In the genomic region with DNA sequence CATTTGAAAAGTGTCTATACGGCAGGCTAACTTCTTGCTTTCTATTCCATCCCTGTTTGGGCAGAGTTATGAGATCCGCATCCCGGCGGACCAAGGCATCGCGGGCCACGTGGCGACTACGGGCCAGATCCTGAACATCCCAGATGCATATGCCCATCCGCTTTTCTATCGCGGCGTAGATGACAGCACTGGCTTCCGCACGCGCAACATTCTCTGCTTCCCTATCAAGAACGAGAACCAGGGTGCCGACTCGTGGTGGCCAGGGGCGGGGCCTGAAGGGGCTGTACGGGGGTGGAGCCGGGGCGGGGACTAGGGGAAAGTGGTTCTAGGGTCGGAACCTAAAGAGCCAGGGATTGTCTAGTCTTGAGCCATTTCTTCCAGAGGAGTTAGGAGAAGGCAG, we compare ENCODE assay signal across 8 mouse cellular contexts.
DNase-seq lines count a peak whose midpoint lies in the region; ATAC-seq and TF ChIP-seq lines count a peak whose summit lies in the region.

No protein-coding gene starts in this region.

- H3K36me3 ChIP-seq in hindbrain, postnatal 0 days (ENCODE audit: insufficient read depth, low read length), result no peaks in the 10 kb centered on the region
- no peaks in the 10 kb centered on the region for H3K36me3 ChIP-seq in lung, postnatal 0 days (ENCODE audit: insufficient read depth, low read length)
- H3K36me3 ChIP-seq in stomach, postnatal 0 days (ENCODE audit: control insufficient read depth, insufficient read depth, low read length), result no peaks in the 10 kb centered on the region

- no peak for TF ChIP-seq CTCF in hindbrain, postnatal 0 days (IDR thresholded peaks at IDR 0.05; ENCODE audit: low read depth)
- no peak for TF ChIP-seq CTCF in lung, postnatal 0 days (IDR thresholded peaks at IDR 0.05)
- no peak for TF ChIP-seq CTCF in stomach, postnatal 0 days (IDR thresholded peaks at IDR 0.05; ENCODE audit: low read depth)

- DNase-seq in spleen, postnatal 4 days (ENCODE audit: low spot score in 2 of 2), result peak; percentile 44 to 71
- DNase-seq in spleen, adult 12 weeks (ENCODE audit: low spot score), result no peak
- peak; percentile 4 for DNase-seq in embryo, embryonic 11.5 days (ENCODE audit: low read depth, low spot score)
- DNase-seq in hindbrain, postnatal 0 days (ENCODE audit: low spot score), result peak; percentile 26
- peak; percentile 18 for DNase-seq in lung, postnatal 0 days (ENCODE audit: low spot score)
- peak; percentile 60 for DNase-seq in stomach, postnatal 0 days (ENCODE audit: low spot score)
- DNase-seq in right cerebral cortex, postnatal 36 days (ENCODE audit: low spot score in 2 of 2), result no peak
- DNase-seq in left cerebral cortex, postnatal 14 days (ENCODE audit: low spot score in 2 of 2), result no peak

- WGBS in hindbrain, postnatal 0 days, result 17% methylated on average over 24 of the region's 24 CpGs
- 14% methylated on average over 24 of the region's 24 CpGs for WGBS in lung, postnatal 0 days
- WGBS in stomach, postnatal 0 days, result 8% methylated on average over 24 of the region's 24 CpGs

- TF ChIP-seq EP300 in lung, postnatal 0 days (IDR thresholded peaks at IDR 0.05), result no peak
- no peak for TF ChIP-seq EP300 in stomach, postnatal 0 days (optimal IDR thresholded peaks at IDR 0.05)

- intact Hi-C loops in left cerebral cortex, postnatal 14 days (cut with DNase I), result no loop called here

- H3K27me3 ChIP-seq in hindbrain, postnatal 0 days (ENCODE audit: insufficient read depth, low read length), result 0 out of 2 replicates have a peak, but pooled peaks cover 9% of the 10 kb centered on the region
- 0 out of 2 replicates have a peak, but pooled peaks cover 3% of the 10 kb centered on the region for H3K27me3 ChIP-seq in lung, postnatal 0 days (replicated peaks; ENCODE audit: insufficient read depth, low read length)
- no peaks in the 10 kb centered on the region for H3K27me3 ChIP-seq in stomach, postnatal 0 days (ENCODE audit: control insufficient read depth, insufficient read depth, low read length)

- no peaks in the 10 kb centered on the region for H3K9me3 ChIP-seq in hindbrain, postnatal 0 days (ENCODE audit: low read length)
- no peaks in the 10 kb centered on the region for H3K9me3 ChIP-seq in lung, postnatal 0 days (ENCODE audit: low read length)
- no peaks in the 10 kb centered on the region for H3K9me3 ChIP-seq in stomach, postnatal 0 days (ENCODE audit: control insufficient read depth, low read length)

- H3K9ac ChIP-seq in hindbrain, postnatal 0 days (replicated peaks; ENCODE audit: low read length), result no peak overlapping the region
- no peak overlapping the region for H3K9ac ChIP-seq in lung, postnatal 0 days (replicated peaks; ENCODE audit: low read depth)
- H3K9ac ChIP-seq in stomach, postnatal 0 days (ENCODE audit: low read length), result no peak overlapping the region

- H3K4me3 ChIP-seq in hindbrain, postnatal 0 days (ENCODE audit: low read length), result peak overlapping the region; percentile 15; the same call in 1 of the 2 replicates
- no peak overlapping the region for H3K4me3 ChIP-seq in lung, postnatal 0 days (ENCODE audit: low read depth, low read length)
- H3K4me3 ChIP-seq in stomach, postnatal 0 days (ENCODE audit: low read depth, low read length), result peak overlapping the region; percentile 3; the same call in 1 of the 2 replicates

- no peak for ATAC-seq in hindbrain, postnatal 0 days
- ATAC-seq in lung, postnatal 0 days, result no peak
- ATAC-seq in stomach, postnatal 0 days (ENCODE audit: low FRiP score, low TSS enrichment), result no peak

- no peaks in the 10 kb centered on the region for H3K4me1 ChIP-seq in hindbrain, postnatal 0 days (ENCODE audit: insufficient read depth, low read length)
- no peaks in the 10 kb centered on the region for H3K4me1 ChIP-seq in lung, postnatal 0 days (ENCODE audit: insufficient read depth, low read depth, low read length)
- H3K4me1 ChIP-seq in stomach, postnatal 0 days (replicated peaks; ENCODE audit: control insufficient read depth, insufficient read depth), result peaks cover 4% of the 10 kb centered on the region; the same call in 1 of the 2 replicates

- H3K4me2 ChIP-seq in hindbrain, postnatal 0 days (ENCODE audit: low read depth, low read length), result peak overlapping the region; percentile 42
- 0 out of 2 replicates have a peak overlapping the region, but pooled peaks have one; percentile 19 for H3K4me2 ChIP-seq in lung, postnatal 0 days (replicated peaks; ENCODE audit: low read depth, low read length)
- peak overlapping the region; percentile 53 for H3K4me2 ChIP-seq in stomach, postnatal 0 days (replicated peaks; ENCODE audit: low read depth)

- H3K27ac ChIP-seq in hindbrain, postnatal 0 days, result no peak overlapping the region
- H3K27ac ChIP-seq in lung, postnatal 0 days (ENCODE audit: low read length), result no peak overlapping the region
- no peak overlapping the region for H3K27ac ChIP-seq in stomach, postnatal 0 days (replicated peaks)

Comparison
In these comparisons a context has a peak if more than half of its experiments do, and no peak if none do; other contexts are left out.
1. DNase-seq: peak in spleen, postnatal 4 days (2 of 2), embryo, embryonic 11.5 days (single experiment), hindbrain, postnatal 0 days (single experiment), lung, postnatal 0 days (single experiment) and stomach, postnatal 0 days (single experiment); none in spleen, adult 12 weeks (single experiment), right cerebral cortex, postnatal 36 days (0 of 2) and left cerebral cortex, postnatal 14 days (0 of 2).
2. Peak in every context shown above with its lines, with median percentiles within 50 percentile points of each other: H3K4me2 ChIP-seq.